Mouse (Mus musculus) urinary bladder, postnatal 36 days (tissue): ENCODE measurements around the gene Fbxw21.

ENCODE experiments used
- DNase-seq, 2 experiments: peaks; one replicate each; pipeline ENCODE4 v3.0.0; 2022; ENCODE audit warnings: low spot score in 2 of 2, mixed read lengths in 1 of 2

The Fbxw21 gene

DNA sequence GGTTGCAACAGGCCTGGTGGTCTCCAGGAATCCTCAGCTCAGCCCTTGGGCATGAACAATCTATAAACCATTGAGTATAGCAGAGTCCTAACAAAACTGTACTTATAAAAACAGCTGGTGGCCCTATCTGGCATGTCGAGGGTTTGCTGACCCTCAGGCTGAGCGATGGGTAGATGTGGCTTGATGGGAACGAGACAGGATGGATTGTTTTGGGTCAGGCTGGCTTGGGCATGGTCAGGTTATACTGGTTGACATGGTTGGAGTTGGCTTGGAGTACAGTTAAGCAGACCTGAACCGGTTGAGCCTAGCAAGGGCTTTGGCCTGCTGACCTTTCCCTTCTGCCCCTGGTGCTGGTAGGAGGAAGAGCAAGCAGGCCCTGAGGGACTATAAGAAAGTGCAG is 50.7 kb downstream of the Fbxw21 start:
- no peak for DNase-seq

DNA sequence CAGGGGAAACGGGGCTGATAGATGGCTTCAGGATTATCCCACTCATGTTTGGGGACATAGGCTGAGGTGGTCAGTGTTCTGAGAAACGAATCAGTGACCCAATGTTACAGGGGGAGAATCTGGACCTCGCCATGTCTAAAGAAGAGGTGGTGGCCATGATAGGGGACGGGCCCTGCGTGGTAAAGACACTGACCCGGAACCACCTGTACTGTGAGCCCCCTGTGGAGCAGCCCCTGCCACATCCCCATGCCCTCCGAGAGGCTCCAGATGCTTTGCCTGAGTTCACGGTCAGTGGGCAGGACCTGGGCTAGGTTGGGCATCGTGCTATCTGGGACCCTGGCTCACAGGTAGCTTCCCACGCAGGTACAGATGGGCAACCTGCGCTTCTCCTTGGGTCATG is 51.6 kb downstream of the Fbxw21 start:
- no peak for DNase-seq

DNA sequence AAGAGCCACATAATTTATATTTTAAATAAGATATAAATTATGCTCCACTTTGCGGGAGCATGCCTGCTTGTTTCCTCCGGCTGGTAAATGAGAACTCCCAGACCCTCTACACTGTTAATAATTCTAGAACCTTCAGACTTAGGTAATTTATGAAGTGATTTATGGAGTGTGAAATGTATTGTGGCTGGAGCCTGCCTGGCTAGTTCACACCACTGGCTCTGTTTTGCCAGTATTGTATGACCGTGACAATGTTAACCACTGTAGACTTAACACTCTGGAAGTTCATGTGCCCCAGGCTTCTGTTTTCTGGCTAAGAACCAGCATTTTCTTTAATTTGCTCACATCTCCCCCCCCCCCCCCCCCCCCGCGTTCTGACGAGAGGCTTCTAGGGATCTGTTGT is 54.5 kb downstream of the Fbxw21 start:
- no peak for DNase-seq

DNA sequence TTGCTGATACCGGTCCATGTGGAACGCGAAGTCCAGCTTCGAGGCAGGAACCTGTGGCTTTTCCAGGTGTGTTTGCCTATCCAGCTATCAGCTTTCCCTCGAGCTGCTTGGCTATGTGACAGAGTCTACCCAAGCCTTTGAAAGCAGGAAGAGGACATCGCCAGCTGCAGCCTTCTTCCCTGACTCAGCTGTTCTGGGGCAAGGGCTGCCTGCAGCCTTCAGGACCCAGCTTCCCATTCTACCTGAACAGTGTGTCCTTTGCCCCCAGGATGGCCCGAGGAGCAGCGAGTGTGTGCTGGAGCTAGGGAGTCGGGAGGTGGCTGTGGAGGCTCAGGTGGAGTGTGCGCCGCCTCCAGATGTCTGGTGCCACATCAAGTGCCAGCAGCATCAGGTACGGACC is 56.2 kb downstream of the Fbxw21 start:
- no peak for DNase-seq

DNA sequence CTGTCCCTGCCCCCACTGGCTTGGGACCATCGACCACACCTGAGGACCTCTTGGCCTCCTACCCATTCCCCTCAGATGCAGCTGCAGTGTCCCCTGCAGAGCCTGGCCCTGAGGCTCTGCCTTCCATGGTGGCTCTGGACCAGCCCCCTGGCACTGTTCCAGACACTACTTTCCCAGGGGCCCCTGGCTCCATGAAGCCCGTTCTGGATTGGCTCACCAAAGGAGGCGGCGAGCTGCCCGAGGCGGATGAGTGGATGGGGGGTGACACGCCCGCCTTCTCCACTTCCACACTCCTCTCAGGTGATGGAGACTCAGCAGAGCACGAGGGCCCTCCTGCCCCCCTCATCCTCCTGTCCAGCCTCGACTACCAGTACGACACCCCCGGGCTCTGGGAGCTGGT is 56.8 kb downstream of the Fbxw21 start:
- no peak for DNase-seq

DNA sequence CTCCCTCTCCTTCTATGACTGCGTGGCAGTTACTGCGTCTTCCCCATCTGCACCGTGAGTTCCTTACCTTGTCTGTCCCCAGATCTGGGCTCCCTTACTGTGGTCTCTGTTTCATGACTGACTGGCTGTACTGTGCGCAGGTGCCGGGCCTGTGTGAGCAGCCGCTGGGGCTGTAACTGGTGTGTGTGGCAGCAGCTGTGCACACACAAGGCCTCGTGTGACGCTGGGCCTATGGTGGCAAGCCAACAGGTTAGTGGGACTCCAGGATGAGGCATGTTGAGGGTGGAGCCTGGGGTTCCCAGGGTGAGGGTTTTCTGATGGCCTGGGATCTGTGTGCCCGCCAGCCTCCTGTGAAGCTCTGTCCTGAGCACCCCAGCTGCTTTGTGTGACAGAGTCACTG is 57.8 kb downstream of the Fbxw21 start:
- no peak for DNase-seq

DNA sequence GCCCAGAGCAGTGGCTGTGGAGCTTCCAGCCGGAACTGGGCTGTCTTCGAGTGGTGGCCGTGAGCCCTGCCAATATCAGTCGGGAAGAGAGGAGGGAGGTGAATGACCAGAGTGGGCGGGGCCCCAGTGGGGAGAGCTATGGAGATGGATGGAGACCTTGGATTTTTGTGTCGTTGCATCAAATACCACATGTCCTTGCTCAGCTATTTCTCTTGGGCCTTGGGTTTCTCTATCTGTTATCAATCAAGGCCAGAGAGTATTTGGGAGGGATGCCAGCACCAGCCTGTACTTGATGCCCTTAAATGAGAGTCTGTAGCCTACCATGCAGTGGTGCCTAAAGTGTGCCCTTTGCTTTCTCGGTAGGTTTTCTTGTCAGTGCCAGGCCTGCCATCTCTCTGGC is 58.6 kb downstream of the Fbxw21 start:
- no peak for DNase-seq

DNA sequence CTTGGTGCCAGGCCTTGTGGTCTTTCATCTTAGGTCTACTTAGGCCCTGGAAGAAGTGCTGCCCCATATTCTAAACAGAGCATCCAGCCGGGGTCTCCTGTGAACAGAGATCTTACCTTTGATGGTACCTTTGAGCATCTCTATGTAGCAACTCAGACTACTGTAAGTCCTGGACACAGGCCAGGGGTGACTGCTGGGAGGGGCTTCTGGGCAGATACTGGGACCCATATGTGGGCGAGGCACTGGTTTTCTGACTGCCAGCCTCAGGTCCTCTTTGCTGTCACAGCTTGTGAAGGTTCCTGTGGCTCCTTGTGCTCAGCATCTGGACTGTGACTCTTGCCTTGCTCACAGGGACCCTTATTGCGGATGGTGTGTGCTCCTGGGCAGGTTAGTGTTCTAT is 59.3 kb downstream of the Fbxw21 start:
- DNase-seq: no peak

DNA sequence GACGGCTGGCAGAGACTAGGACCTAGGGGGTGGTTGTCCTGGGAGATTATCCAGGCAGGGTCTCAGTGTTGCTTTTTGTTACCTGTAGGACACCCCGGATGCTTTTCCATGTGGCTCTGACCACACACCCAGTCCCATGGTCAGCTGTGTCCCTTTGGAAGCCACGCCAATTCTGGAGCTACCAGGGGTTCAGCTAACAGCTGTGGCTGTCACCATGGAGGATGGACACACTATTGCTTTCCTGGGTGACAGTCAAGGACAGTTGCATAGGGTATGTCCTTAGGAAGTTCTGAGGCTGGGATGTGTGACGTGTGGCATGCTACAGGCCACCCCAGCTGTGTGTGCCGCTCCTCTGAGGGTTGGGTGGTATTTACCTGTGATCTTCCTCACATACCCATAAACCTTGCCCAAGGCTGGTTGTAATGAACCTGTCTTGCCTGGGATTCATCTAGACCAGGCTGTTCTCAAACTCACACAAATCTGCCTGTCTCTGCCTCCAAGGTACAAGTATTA is 59.9 kb downstream of the Fbxw21 start:
- DNase-seq: no peak

DNA sequence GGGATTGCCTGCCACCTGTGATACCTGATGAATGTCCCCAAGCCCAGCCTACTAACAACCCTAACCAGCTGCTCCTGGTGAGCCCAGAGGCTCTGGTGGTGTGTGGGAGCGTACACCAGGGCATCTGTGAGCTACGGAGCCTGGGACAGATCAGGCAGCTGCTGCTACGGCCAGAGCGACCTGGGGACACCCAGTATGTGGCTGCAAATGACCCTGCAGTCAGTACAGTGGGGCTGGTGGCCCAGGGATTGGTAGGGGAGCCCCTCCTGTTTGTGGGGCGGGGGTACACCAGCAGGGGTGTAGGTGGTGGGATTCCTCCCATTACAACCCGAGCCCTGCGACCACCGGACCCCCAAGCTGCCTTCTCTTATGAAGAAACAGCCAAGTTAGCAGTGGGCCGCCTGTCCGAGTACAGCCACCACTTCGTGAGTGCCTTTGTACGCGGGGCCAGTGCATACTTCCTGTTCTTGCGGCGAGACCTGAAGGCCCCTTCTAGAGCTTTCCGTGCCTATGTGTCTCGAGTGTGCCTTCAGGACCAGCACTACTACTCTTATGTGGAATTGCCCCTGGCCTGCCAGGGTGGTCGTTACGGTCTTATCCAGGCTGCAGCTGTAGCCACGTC is 61.4 kb downstream of the Fbxw21 start:
- DNase-seq: no peak

DNA sequence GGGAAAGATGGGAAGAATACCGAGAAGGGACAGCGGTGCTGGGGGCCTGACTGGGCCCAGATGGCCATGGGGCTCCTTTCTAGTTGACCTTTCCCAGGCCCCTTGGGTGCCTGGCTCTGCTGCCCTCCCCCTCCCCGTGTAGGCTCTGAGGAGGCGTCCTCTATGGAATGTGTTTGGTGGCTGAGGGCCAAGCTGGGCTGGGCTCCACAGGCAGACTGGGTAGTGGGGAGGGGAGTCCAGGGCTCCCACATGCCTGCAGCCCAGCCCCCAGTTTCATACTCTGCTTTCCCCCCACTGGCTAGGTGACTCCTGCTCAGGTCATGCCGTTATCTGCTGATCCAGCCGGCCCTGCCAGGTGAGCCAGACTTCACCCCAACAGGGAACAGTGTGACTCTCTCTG is 62.9 kb downstream of the Fbxw21 start:
- DNase-seq: peak; percentile 23 to 25

DNA sequence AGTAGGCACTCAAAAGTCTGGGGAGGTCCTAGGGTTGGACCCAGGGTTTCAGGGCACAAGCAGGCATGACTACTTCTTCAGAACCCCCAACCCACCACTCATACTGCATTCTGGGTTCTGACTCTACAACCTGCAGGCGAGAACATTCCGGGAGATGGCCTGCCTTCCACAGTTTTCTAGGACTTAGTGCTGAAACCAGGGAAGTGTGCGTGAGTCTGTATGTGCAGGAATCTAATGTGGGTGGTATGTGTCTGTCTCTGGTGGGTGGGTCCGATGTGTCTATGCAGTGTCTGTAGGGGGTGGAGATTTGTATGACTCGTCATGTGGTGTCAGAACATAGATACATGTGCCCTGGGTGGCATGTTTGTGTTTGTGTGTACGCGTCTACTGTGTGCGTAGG is 63.5 kb downstream of the Fbxw21 start:
- no peak for DNase-seq

DNA sequence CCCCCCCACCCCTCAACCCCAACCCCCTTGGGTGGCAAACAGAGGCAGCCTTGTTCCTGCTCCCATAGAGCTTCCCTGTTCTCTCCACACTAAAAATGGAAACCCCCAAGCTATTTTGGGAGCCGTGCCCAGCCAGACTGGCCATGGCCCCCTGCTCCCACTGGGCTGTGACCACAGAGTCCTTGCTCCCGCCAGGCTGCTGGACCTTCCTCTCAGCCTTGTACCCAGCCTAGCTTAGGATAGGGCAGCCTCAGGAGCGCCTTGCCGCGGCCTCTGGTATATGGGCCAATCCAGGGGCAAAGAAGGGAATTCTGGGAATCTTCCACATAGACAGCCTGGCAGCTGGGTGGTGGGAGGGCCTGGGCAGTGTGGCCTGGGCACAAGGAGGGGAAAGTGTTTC is 64.0 kb downstream of the Fbxw21 start:
- no peak for DNase-seq

DNA sequence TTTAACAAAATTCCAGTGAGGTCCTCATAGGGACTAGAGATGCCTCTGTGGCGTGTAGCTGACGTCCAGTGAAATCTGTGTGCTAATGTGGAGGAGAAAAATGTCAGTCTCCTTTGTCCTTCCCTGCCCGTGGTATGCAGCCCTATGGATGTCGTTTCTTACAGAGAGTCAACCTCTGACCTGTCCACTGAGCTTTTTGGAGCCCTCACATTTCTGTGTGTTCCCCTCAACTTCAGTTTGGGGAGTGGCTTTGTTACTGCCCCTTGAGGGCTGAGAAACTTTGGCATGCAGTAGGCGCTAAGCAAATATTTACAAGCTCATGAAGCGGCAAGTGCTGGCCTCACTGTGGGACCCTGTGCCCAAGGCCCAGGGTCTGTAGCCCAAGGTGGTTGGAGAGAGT is 64.5 kb downstream of the Fbxw21 start:
- DNase-seq: no peak

DNA sequence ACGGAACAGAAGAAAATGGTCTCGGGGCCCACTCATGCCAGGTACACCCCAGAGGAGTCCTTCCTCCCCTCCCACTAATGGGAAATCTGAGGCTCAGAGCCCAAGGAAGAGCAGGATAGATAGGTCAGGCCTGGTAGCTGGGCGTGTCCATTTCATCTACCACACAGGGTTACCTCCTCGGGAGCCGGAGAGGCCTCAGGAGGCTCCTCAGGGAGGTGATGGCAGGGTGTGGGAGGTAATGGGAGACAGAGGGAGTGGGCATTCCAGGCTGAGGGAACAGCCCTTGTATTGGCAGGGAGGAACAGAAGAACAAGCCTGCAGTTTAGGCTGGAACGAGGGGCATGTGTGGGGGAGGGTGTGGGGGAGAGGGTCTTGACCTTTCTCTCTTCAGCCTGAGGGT is 65.0 kb downstream of the Fbxw21 start:
- DNase-seq: no peak

DNA sequence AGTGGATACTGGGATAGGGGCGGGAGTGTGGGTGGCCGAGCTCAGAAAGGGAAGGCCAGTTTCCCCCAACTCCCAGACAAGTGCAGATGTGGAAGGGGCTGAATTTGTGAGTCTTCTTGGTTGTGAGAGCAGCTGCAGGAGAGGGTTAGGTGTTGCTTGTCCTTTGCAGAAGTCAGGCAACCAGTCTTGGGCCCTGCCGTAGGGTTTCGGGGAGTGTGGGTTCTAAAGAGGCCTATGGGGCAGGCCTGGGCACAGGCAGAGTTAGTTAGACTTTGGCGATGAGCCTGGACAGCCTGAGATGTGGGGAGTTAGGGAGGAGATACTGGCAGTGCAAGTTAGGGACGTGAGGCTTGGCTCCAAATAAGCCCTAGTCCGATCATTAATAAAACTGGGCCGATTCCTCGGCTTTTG is 65.6 kb downstream of the Fbxw21 start:
- DNase-seq: no peak

DNA sequence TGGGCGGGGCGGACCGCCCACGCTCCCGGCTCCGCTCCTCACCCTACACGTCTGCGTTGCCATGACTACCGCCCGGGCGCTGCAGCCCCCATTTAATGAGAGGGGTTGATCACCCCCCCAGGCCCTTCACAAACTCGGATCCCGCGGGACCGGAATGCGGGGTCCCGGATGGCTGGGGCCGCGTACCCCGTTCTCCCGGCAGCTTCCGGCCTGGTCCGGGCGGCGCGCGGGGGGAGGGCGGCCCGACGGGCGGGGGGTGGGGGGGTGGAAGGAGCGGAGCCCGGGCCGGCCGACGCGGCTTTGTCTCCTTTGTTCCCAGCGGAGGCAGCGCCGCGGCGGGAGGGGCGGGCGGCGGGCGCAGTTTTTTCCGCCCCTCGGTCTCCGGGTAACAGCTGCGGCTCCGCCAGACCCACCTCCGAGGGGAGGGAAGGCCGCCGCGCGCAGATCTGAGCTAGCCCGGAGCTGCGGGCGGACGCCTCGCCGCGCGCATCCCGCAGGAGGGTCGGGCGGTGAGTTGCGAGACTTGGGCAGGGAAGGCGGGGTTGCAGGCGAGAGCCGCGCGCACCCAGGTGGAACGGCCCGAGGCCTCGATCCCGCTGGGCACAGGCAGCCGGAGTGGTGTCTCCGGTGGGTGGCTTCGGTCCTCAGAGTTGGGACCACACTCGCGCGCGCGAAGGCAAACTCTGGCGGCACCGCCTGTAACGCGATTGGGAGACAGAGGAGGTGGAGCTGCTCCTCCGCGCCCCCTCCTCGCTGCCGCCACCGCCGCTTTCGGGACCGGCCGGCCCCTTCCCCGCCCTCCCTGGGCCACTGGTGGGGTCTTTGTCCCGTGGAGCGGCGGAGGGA is 66.5 kb downstream of the Fbxw21 start, which contains the start of gene Plxnb1:
Plxnb1 (plus strand) TSS at position 253 of the 846 bp plus-strand sequence.
- peak; percentile 52 to 61 for DNase-seq

DNA sequence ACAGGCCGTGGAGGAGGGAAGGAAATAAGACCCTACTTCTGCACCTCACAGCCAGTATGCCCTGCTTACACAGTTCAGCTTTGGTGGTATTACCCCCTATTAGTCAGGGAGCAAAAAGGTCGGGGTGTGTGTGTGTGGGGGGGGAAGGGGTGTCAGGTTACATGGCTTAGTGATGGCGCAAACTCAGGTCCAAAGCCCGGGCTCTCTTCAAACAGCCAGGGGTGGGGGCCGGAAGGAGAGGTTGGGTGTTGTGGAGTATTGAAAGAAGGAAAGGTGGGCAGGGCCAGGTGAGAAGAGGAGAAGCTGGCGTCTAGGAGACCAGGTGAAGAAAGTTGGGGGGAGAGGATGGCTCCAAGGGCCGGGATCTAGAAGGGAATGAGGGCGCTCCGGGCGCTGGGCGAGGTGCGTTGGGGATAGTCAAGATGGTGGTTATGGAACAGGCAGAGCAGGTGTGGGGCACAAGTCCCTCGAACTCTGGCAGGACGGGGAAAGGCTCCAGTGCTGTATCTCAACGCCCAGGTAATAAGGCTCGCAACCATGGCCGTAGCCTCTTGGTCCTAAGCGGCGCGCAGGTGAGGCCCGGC is 67.2 kb downstream of the Fbxw21 start:
- peak; percentile 48 to 71 for DNase-seq

DNA sequence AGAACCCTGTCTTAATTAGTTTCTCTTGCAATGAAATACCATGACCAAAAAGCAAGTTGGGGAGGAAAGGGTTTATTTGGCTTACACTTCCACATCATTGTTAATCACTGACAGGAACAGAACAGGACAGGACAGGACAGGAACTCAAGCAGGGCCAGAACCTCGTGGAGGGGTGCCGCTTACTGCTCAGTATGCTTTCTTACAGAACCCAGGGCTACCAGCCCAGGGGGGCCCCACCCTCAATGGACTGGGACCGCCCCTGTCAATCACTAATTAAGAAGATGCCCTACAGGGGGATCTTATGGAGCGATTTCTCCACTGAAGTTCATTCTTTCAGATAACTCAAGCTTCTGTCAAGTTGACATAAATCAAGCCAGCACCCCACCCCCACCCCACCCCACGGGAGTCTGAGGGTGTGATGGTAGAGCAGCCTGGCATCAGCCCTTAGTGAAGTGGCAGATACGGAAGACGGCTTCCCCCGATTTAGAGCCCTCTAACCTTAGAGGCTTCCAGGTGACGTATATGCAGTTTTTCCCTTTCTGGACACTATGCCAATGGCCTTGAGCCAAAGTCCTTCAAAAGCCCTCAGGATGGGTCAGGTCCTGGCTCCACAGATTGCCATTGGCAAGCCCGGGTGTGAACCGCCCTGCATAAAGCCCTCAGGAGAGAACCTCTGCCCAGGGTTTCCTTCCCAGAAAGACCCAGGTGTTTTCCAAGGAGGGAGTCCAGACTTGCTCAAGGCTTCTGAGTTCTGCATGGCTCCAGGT is 67.9 kb downstream of the Fbxw21 start:
- no peak for DNase-seq

DNA sequence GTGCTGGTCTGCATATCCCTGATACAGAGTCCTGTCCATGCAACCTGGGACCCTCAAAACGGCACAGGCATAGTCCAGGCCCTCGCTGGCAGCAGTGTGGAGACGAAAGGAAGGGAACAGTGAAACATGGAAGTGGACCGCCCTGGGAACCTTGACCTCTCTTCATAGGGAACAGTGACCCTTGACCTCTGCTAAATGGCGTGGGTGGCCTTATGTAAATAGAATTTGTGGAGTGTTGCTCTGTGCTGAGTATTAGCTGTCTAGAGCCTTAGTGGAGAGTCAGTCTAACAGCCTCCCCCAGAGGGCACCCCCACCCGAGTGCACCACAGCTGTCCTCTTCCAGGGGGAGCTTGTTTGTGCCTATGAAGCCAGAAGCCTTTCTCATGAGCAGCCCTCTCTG is 69.0 kb downstream of the Fbxw21 start:
- DNase-seq: no peak

DNA sequence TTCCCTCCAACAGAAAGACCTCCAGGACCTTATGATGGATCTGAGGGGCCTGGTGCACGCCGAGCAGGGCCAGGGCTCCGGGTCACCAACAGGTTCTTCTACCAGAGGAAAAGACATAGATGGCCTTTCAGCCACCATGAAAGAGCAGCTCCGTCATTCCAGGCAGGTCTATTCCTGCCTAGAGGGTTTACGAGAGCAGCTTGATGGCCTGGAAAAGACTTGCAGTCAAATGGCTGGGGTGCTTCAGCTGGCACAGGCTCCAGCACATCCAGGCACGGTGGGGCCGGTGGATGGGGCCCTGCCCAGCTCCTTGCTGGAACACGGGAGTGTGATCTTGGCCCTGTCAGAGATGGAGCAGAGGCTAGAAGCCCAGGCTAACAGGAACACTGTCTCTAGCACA is 70.0 kb downstream of the Fbxw21 start:
- DNase-seq: peak; percentile 52

DNA sequence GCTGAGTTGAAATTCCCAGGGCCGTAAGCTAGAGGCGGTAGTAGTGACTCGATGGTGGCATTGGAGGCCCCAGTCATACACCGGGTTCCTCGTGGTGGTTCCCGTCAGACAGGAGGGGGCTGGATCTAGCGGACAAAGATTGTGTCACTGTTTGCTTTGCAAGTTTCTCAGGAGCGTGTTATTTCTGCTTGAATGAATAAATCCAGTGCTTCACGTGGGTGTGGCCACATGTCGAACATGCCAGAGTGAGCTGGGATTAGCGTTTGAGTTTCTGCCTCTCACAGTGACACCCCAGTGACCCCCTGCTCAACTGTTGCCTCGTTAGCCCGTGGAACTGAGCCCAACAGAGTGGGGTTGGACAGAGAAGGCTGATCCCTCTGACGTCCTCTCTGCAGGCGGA is 71.4 kb downstream of the Fbxw21 start:
- peak; percentile 48 to 52 for DNase-seq
